Mouse (Mus musculus): Measurements from ENCODE around the gene Pax5.

GRCm38 (mm10) chr4:44597965-44598364, 112.3 kb downstream of the Pax5 start:
- TF ChIP-seq CTCF (IDR thresholded peaks at IDR 0.05; ENCODE audit: low read depth, low read length) (no peak), POLR2A (IDR thresholded peaks at IDR 0.05; ENCODE audit: borderline replicate concordance, low read depth, low read length) (no peak)
